Comparison of ENCODE assay signal across 8 mouse cellular contexts in the genomic region with DNA sequence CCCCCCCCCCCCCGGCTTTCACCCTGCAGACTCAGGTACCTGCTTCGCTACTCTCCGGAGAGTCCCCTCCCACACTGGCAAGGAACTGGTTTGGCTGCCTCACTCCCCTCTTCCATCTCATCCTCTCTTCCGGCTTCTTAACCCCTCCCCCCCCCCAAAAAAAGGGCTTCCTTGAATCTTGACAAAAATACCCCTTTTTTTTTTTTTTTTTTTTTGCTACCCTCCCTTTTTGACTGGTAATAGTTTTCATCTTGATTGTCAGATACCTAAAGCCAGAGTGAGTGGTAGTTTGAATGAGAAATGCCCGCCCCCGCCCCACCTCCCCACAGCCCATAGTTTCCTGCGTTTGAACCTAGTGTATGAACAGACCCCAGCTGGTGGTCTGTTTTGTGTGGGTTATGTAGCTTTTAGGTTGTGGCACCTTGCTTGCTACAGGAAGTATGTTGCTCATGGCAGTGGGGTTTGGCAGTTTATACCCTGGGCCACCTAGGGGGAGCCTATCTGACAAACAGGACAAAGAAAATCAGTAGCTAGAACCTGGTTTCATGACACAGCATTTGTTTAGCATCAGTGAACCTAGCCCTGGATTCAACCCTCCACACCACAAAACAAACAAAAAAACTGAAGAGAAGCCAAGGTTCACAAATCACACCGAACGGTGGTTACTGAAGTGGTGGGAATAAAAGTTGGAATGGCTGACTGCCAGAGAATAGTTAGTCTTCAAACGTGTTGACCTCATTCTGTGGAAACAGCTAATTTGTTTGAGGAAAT. TPM values are rescaled to one million over a fixed set of nuclear protein-coding genes. Genes with fewer than 3 reads are reported as not detected.
DNase-seq lines count a peak whose midpoint lies in the region; ATAC-seq and TF ChIP-seq lines count a peak whose summit lies in the region.

No protein-coding gene starts in this region.

- peak overlapping the region; percentile 91 for H3K4me2 ChIP-seq in liver, embryonic 15.5 days

- peak overlapping the region; percentile 74; the same call in 1 of the 2 replicates for H3K9ac ChIP-seq in liver, embryonic 15.5 days

- intact Hi-C loops in gastrocnemius, adult 2 months (cut with DNase I) = no loop called here

- H3K27me3 ChIP-seq in liver, embryonic 15.5 days = peaks cover 32% of the 10 kb centered on the region
- no peaks in the 10 kb centered on the region for H3K27me3 ChIP-seq in small intestine, adult 2 months (ENCODE audit: control insufficient read depth, insufficient read depth, low read length)

- H3K9me3 ChIP-seq in liver, embryonic 15.5 days (replicated peaks) = no peaks in the 10 kb centered on the region

- peak; percentile 6; the same call in 1 of the 2 replicates for ATAC-seq in common myeloid progenitor, adult 5-6 weeks (replicated peaks; ENCODE audit: low read depth, poor library complexity, severe bottlenecking)
- peak; percentile 42 for ATAC-seq in inflammation-experienced regulatory T-cells, adult 6 months
- ATAC-seq in liver, embryonic 15.5 days (ENCODE audit: insufficient read depth) = no peak

- 16% methylated on average over 9 of the region's 10 CpGs for WGBS in liver, embryonic 15.5 days (ENCODE audit: insufficient replicate concordance)
- WGBS in small intestine, adult 2 months = 7% methylated on average over 10 of the region's 10 CpGs

- no peak for TF ChIP-seq POLR2A in small intestine, adult 2 months (IDR thresholded peaks at IDR 0.05; ENCODE audit: low read depth, low read length)

- peak overlapping the region; percentile 89 for H3K27ac ChIP-seq in gastrocnemius, adult 2 months
- peak overlapping the region; percentile 81 for H3K27ac ChIP-seq in liver, embryonic 15.5 days (replicated peaks)
- peak overlapping the region; percentile 82 for H3K27ac ChIP-seq in small intestine, adult 2 months (ENCODE audit: insufficient read depth, low read depth, low read length)

- H3K4me3 ChIP-seq in gastrocnemius, adult 2 months = peak overlapping the region; percentile 80
- peak overlapping the region; percentile 69 for H3K4me3 ChIP-seq in liver, embryonic 15.5 days (replicated peaks)
- peak overlapping the region; percentile 51; the same call in 1 of the 2 replicates for H3K4me3 ChIP-seq in small intestine, adult 2 months (ENCODE audit: low read depth, low read length)

- H3K4me1 ChIP-seq in liver, embryonic 15.5 days (replicated peaks) = peaks cover 60% of the 10 kb centered on the region
- peaks cover 10% of the 10 kb centered on the region for H3K4me1 ChIP-seq in small intestine, adult 2 months (ENCODE audit: control insufficient read depth, insufficient read depth, insufficient read length, low read length)

- TF ChIP-seq CTCF in gastrocnemius, adult 2 months (IDR thresholded peaks at IDR 0.05) = no peak
- TF ChIP-seq CTCF in small intestine, adult 2 months (IDR thresholded peaks at IDR 0.05; ENCODE audit: extremely low read depth, insufficient read length, insufficient replicate concordance, low read depth, low read length) = no peak

- H3K36me3 ChIP-seq in liver, embryonic 15.5 days (replicated peaks) = no peaks in the 10 kb centered on the region
- H3K36me3 ChIP-seq in small intestine, adult 2 months (ENCODE audit: control insufficient read depth, insufficient read depth, low read length) = no peaks in the 10 kb centered on the region

- no peak for DNase-seq in gastrocnemius, adult 2 months
- DNase-seq in gastrocnemius, adult 8-10 months (ENCODE audit: low spot score in 2 of 2) = no peak
- DNase-seq in gastrocnemius, adult 18-20 months (ENCODE audit: low spot score) = no peak
- DNase-seq in gastrocnemius, postnatal 10 days = no peak

RNA-seq across cellular contexts. Expression of a gene that starts 1.3 kb away (rescaled TPM):
- 1 to 10 TPM; 2.3 to 4.2 TPM for total RNA-seq in gastrocnemius, adult 2 months (2021)
- 1 to 10 TPM; 2.7 to 6.5 (median 3.8) TPM for total RNA-seq in gastrocnemius, adult 8-10 months (2022)
- total RNA-seq in common myeloid progenitor, adult 5-6 weeks (2017) = 10.7 and 19.0 TPM in 2 replicates
- polyA plus RNA-seq in inflammation-experienced regulatory T-cells, adult 6 months (2017; shearing (Covaris generic)) = 10 to 100 TPM; 52.2 to 69.9 (median 64.5) TPM
- 50.5 and 54.2 TPM in 2 replicates for polyA plus RNA-seq in liver, embryonic 15.5 days (2015; fragmentation: Nextera tagmentation; extraction: Ambion mirVana)
- 68.6 and 89.9 TPM in 2 replicates for polyA plus RNA-seq in small intestine, adult 2 months (2012; rRNA removed)
- 1 to 10 TPM; 2.6 to 3.4 TPM for total RNA-seq in gastrocnemius, adult 18-20 months (2021)
- total RNA-seq in gastrocnemius, postnatal 10 days (2021) = 1 to 10 TPM; 7.1 to 8.4 TPM

RNA-seq across cellular contexts. Expression of a gene that starts 13.6 kb away (rescaled TPM):
- not detected for total RNA-seq in gastrocnemius, adult 2 months (2021)
- total RNA-seq in gastrocnemius, adult 8-10 months (2022) = not detected
- total RNA-seq in common myeloid progenitor, adult 5-6 weeks (2017) = not detected in 2 replicates
- polyA plus RNA-seq in inflammation-experienced regulatory T-cells, adult 6 months (2017; shearing (Covaris generic)) = not detected
- not detected in 2 replicates for polyA plus RNA-seq in liver, embryonic 15.5 days (2015; fragmentation: Nextera tagmentation; extraction: Ambion mirVana)
- polyA plus RNA-seq in small intestine, adult 2 months (2012; rRNA removed) = not detected in 2 replicates
- not detected for total RNA-seq in gastrocnemius, adult 18-20 months (2021)
- total RNA-seq in gastrocnemius, postnatal 10 days (2021) = not detected

RNA-seq across cellular contexts. Expression of a gene that starts 24.1 kb away (rescaled TPM):
- 100 to 1,000 TPM; 147 to 168 TPM for total RNA-seq in gastrocnemius, adult 2 months (2021)
- total RNA-seq in gastrocnemius, adult 8-10 months (2022) = 100 to 1,000 TPM; 144 to 161 (median 157) TPM
- 521 and 525 TPM in 2 replicates for total RNA-seq in common myeloid progenitor, adult 5-6 weeks (2017)
- 100 to 1,000 TPM; 423 to 560 (median 495) TPM for polyA plus RNA-seq in inflammation-experienced regulatory T-cells, adult 6 months (2017; shearing (Covaris generic))
- polyA plus RNA-seq in liver, embryonic 15.5 days (2015; fragmentation: Nextera tagmentation; extraction: Ambion mirVana) = 755 and 825 TPM in 2 replicates
- 755 and 830 TPM in 2 replicates for polyA plus RNA-seq in small intestine, adult 2 months (2012; rRNA removed)
- 100 to 1,000 TPM; 150 to 158 TPM for total RNA-seq in gastrocnemius, adult 18-20 months (2021)
- total RNA-seq in gastrocnemius, postnatal 10 days (2021) = 100 to 1,000 TPM; 146 to 148 TPM

RNA-seq across cellular contexts. Expression of a gene that starts 37.6 kb away (rescaled TPM):
- total RNA-seq in gastrocnemius, adult 2 months (2021) = 1 to 10 TPM; 4.5 to 5.7 TPM
- 1 to 10 TPM; 4.6 to 8.3 (median 4.8) TPM for total RNA-seq in gastrocnemius, adult 8-10 months (2022)
- total RNA-seq in common myeloid progenitor, adult 5-6 weeks (2017) = 0.63 and 0.96 TPM in 2 replicates
- 1 to 10 TPM; 1.7 to 3.6 (median 2.2) TPM for polyA plus RNA-seq in inflammation-experienced regulatory T-cells, adult 6 months (2017; shearing (Covaris generic))
- 108 and 151 TPM in 2 replicates for polyA plus RNA-seq in liver, embryonic 15.5 days (2015; fragmentation: Nextera tagmentation; extraction: Ambion mirVana)
- polyA plus RNA-seq in small intestine, adult 2 months (2012; rRNA removed) = 103 and 157 TPM in 2 replicates
- 1 to 10 TPM; 6.0 to 8.0 TPM for total RNA-seq in gastrocnemius, adult 18-20 months (2021)
- 10 to 100 TPM; 12.0 to 12.5 TPM for total RNA-seq in gastrocnemius, postnatal 10 days (2021)

RNA-seq across cellular contexts. Expression of a gene that starts 54.7 kb away (rescaled TPM):
- total RNA-seq in gastrocnemius, adult 2 months (2021) = 1 to 10 TPM; 2.6 to 3.2 TPM
- total RNA-seq in gastrocnemius, adult 8-10 months (2022) = 1 to 10 TPM; 2.6 to 4.8 (median 3.1) TPM
- 2.3 and 7.5 TPM in 2 replicates for total RNA-seq in common myeloid progenitor, adult 5-6 weeks (2017)
- 10 to 100 TPM in 1 of 3 experiments, 1 to 10 TPM in 2; 9.0 to 12.7 (median 9.3) TPM for polyA plus RNA-seq in inflammation-experienced regulatory T-cells, adult 6 months (2017; shearing (Covaris generic))
- polyA plus RNA-seq in liver, embryonic 15.5 days (2015; fragmentation: Nextera tagmentation; extraction: Ambion mirVana) = 14.9 and 15.4 TPM in 2 replicates
- 45.3 and 54.7 TPM in 2 replicates for polyA plus RNA-seq in small intestine, adult 2 months (2012; rRNA removed)
- 1 to 10 TPM; 1.8 to 2.5 TPM for total RNA-seq in gastrocnemius, adult 18-20 months (2021)
- total RNA-seq in gastrocnemius, postnatal 10 days (2021) = 1 to 10 TPM; 6.0 to 6.3 TPM
